In the genomic region with DNA sequence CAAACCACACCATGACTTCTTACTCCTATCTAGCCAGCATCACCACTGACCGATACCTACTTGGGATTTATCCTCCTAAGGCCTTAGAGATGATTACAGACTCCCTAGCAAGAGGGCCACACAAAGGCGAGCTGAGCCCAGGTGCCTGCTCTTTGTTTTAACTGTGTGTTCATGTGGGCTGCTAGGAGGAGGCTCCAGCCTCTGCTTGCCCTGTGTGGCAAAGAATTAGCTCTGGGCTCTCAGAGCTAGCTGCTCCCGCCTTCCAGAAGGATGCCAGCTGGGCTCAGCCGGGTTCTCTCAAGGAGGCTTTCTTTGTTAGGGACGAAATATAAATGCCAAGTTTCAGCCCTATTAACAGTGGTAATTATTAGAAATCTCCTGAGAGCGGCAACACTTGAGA, we compare ENCODE assay signal across 12 mouse cellular contexts. TPM values are rescaled to one million over a fixed set of nuclear protein-coding genes. Genes with fewer than 3 reads are reported as not detected.
A peak's percentile ranks its signal among the peaks of the same experiment; 100 is the strongest.
DNase-seq lines count a peak whose midpoint lies in the region; ATAC-seq and TF ChIP-seq lines count a peak whose summit lies in the region.
"Had no signal": no experiment of that assay in that cellular context is flagged by ENCODE, and none has a peak within 500 bp of the region (broad histone marks: within the 10 kb centered on the region; RNA-seq: fewer than 3 reads in every experiment).

No protein-coding gene starts in this region.

- TF ChIP-seq POLR2A in brain, embryonic 14.5 days (IDR thresholded peaks at IDR 0.05; ENCODE audit: borderline replicate concordance, extremely low read depth, insufficient read depth, insufficient read length, poor library complexity, severe bottlenecking): no peak

- intact Hi-C loops in heart, postnatal 10 days (cut with DNase I): no loop called here
- intact Hi-C loops in gastrocnemius, postnatal 14 days (cut with DNase I; ENCODE audit: low total_unique reads): no loop called here

- no peak for TF ChIP-seq CTCF in brain, embryonic 14.5 days (IDR thresholded peaks at IDR 0.05; ENCODE audit: borderline replicate concordance, extremely low read depth, insufficient read depth, insufficient read length)

- H3K27ac ChIP-seq in heart, embryonic 15.5 days: peak overlapping the region; percentile 35; the same call in 1 of the 2 replicates
- H3K27ac ChIP-seq in forebrain, embryonic 10.5 days: peak overlapping the region; percentile 86
- H3K27ac ChIP-seq in hindbrain, embryonic 16.5 days (ENCODE audit: low read depth, low read length): no peak overlapping the region

- H3K9me3 ChIP-seq in heart, embryonic 15.5 days (replicated peaks): no peaks in the 10 kb centered on the region
- H3K9me3 ChIP-seq in forebrain, embryonic 10.5 days: no peaks in the 10 kb centered on the region
- H3K9me3 ChIP-seq in hindbrain, embryonic 16.5 days (ENCODE audit: control insufficient read depth, low read length): no peaks in the 10 kb centered on the region

- no peaks in the 10 kb centered on the region for H3K27me3 ChIP-seq in heart, embryonic 15.5 days
- H3K27me3 ChIP-seq in forebrain, embryonic 10.5 days (ENCODE audit: poor library complexity, severe bottlenecking): no peaks in the 10 kb centered on the region
- no peaks in the 10 kb centered on the region for H3K27me3 ChIP-seq in hindbrain, embryonic 16.5 days (replicated peaks; ENCODE audit: control insufficient read depth, insufficient read depth, low read length)

- H3K9ac ChIP-seq in heart, embryonic 15.5 days: no peak overlapping the region
- H3K9ac ChIP-seq in hindbrain, embryonic 16.5 days (ENCODE audit: low read depth, low read length): peak overlapping the region; percentile 30

- no peak overlapping the region for H3K4me2 ChIP-seq in heart, embryonic 15.5 days
- H3K4me2 ChIP-seq in hindbrain, embryonic 16.5 days (ENCODE audit: low read length): no peak overlapping the region

- ATAC-seq in heart, embryonic 15.5 days (replicated peaks; ENCODE audit: insufficient number of reproducible peaks, insufficient read depth, low FRiP score, low read depth): no peak
- peak; percentile 41; the same call in 1 of the 2 replicates for ATAC-seq in hindbrain, embryonic 16.5 days
- ATAC-seq: CD4-positive, CD25-positive, alpha-beta regulatory T cell, adult 4 months had no signal

- 55% methylated on average over 6 of the region's 6 CpGs for WGBS in heart, embryonic 15.5 days
- 19% methylated on average over 6 of the region's 6 CpGs for WGBS in forebrain, embryonic 10.5 days
- 26% methylated on average over 6 of the region's 6 CpGs for WGBS in hindbrain, embryonic 16.5 days

- H3K4me3 ChIP-seq in heart, embryonic 15.5 days: no peak overlapping the region
- peak overlapping the region; percentile 32; the same call in 1 of the 2 replicates for H3K4me3 ChIP-seq in forebrain, embryonic 10.5 days
- H3K4me3 ChIP-seq in hindbrain, embryonic 16.5 days (ENCODE audit: low read length): no peak overlapping the region
- H3K4me3 ChIP-seq: myocyte had no signal

- H3K36me3 ChIP-seq in heart, embryonic 15.5 days: 0 out of 2 replicates have a peak, but pooled peaks cover 12% of the 10 kb centered on the region
- peaks cover 76% of the 10 kb centered on the region for H3K36me3 ChIP-seq in forebrain, embryonic 10.5 days (replicated peaks)
- no peaks in the 10 kb centered on the region for H3K36me3 ChIP-seq in hindbrain, embryonic 16.5 days (ENCODE audit: control insufficient read depth, insufficient read depth, low read length)

- peaks cover 40% of the 10 kb centered on the region for H3K4me1 ChIP-seq in heart, embryonic 15.5 days (replicated peaks)
- H3K4me1 ChIP-seq in forebrain, embryonic 10.5 days: peaks cover 73% of the 10 kb centered on the region
- peaks cover 22% of the 10 kb centered on the region for H3K4me1 ChIP-seq in hindbrain, embryonic 16.5 days (ENCODE audit: control insufficient read depth, insufficient read depth, low read depth, low read length)

- DNase-seq in heart, postnatal 10 days: no peak
- peak; percentile 91 for DNase-seq in brain, embryonic 14.5 days (ENCODE audit: low read depth)
- no peak for DNase-seq in forebrain, embryonic 10.5 days (ENCODE audit: extremely low spot score, low spot score)
- DNase-seq in lung, postnatal 10 days: no peak
- DNase-seq in spleen, adult 18-20 months: no peak
- no peak for DNase-seq in gastrocnemius, postnatal 14 days
- DNase-seq: cerebellum, adult 9-10 months; right cerebral cortex, postnatal 25 days had no signal

RNA-seq across cellular contexts. Expression of a gene that starts 14.4 kb away (rescaled TPM):
- 21.6 and 22.1 TPM in 2 replicates for polyA plus RNA-seq in heart, embryonic 15.5 days (2015; fragmentation: Nextera tagmentation; extraction: Ambion mirVana)
- 10 to 100 TPM; 67.4 to 78.3 TPM for total RNA-seq in heart, postnatal 10 days (2021)
- polyA plus RNA-seq in brain, embryonic 14.5 days (2012; rRNA removed): 137 and 141 TPM in 2 replicates
- polyA plus RNA-seq in forebrain, embryonic 10.5 days (2016; fragmentation: Nextera tagmentation; extraction: Ambion mirVana): 38.2 and 38.8 TPM in 2 replicates
- polyA plus RNA-seq in hindbrain, embryonic 16.5 days (2015; fragmentation: Nextera tagmentation; extraction: Ambion mirVana): 36.0 and 38.9 TPM in 2 replicates
- total RNA-seq in gastrocnemius, postnatal 14 days (2021): 10 to 100 TPM; 20.3 to 23.0 TPM
